Mouse (Mus musculus) ES-E14 (cell line): ENCODE data around the gene Chchd6.

Experiments
- CHD2 ChIP-seq: IDR thresholded peaks from 2 replicates; pipeline ENCODE4 v1.6.1; 2014; ENCODE audit warnings: mild to moderate bottlenecking, low read depth, low read length, inconsistent platforms
- HCFC1 ChIP-seq: IDR thresholded peaks from 2 replicates; pipeline ENCODE4 v1.6.1; 2012; ENCODE audit warnings: low read length, inconsistent platforms, borderline replicate concordance; ENCODE audit not compliant: insufficient read depth
- ZC3H11A ChIP-seq: IDR thresholded peaks from 2 replicates; pipeline ENCODE4 v1.6.1; 2012; ENCODE audit warnings: low read depth, mild to moderate bottlenecking, inconsistent platforms, low read length, borderline replicate concordance
- ZNF384 ChIP-seq: IDR thresholded peaks from 2 replicates; pipeline ENCODE4 v1.6.1; 2012; ENCODE audit warnings: low read depth, low read length, inconsistent platforms

- TF ChIP-seq HCFC1, result no peak
- TF ChIP-seq ZNF384, result no peak
- no peak for TF ChIP-seq CHD2
- TF ChIP-seq ZC3H11A, result no peak
These were observed 205.7 kb downstream of the Chchd6 start for GRCm38 (mm10) chr6:89389771-89390170.
